Mouse (Mus musculus) hindbrain, embryonic 11.5 days (tissue): ENCODE measurements around the gene Rtbdn. TPM values are rescaled to one million over a fixed set of nuclear protein-coding genes. Genes with fewer than 3 reads are reported as not detected.

Source experiments
- ATAC-seq: fragments of 200-750 bp; cut with Nextera tagmentation; 2 replicates; pipeline ENCODE4 v1.8.0; 2017; ENCODE audit warnings: mild to moderate bottlenecking, moderate TSS enrichment, moderate library complexity; ENCODE audit not compliant: low FRiP score
- DNase-seq: peaks from one replicate; pipeline ENCODE4 v3.0.0-alpha.2; 2015; ENCODE audit warnings: low spot score
- H3K27ac ChIP-seq: fragments of 300-500 bp; sonication (generic); 2 replicates; pipeline ENCODE4 v1.5.1; 2014; ENCODE audit warnings: mild to moderate bottlenecking, low read depth, low read length
- H3K27me3 ChIP-seq: fragments of 300-500 bp; sonication (generic); 2 replicates; pipeline ENCODE4 v1.6.1; 2014; ENCODE audit warnings: mild to moderate bottlenecking, low read length, moderate library complexity, mixed read lengths; ENCODE audit not compliant: control insufficient read depth, insufficient read depth
- H3K36me3 ChIP-seq: fragments of 300-500 bp; sonication (generic); 2 replicates; pipeline ENCODE4 v1.6.1; 2014; ENCODE audit warnings: mild to moderate bottlenecking, low read length, moderate library complexity, mixed read lengths; ENCODE audit not compliant: control insufficient read depth, insufficient read depth
- H3K4me1 ChIP-seq: fragments of 300-500 bp; sonication (generic); replicated peaks from 2 replicates; pipeline ENCODE4 v1.6.1; 2014; ENCODE audit warnings: low read length, mixed read lengths; ENCODE audit not compliant: control insufficient read depth, insufficient read depth
- H3K4me2 ChIP-seq: fragments of 300-500 bp; sonication (generic); replicated peaks from 2 replicates; pipeline ENCODE4 v1.6.1; 2014; ENCODE audit warnings: mild to moderate bottlenecking, low read depth, low read length
- H3K4me3 ChIP-seq: fragments of 300-500 bp; sonication (generic); 2 replicates; pipeline ENCODE4 v1.5.1; 2014; ENCODE audit warnings: low read depth, low read length
- H3K9ac ChIP-seq: fragments of 300-500 bp; sonication (generic); 2 replicates; pipeline ENCODE4 v1.6.1; 2014; ENCODE audit warnings: low read depth, low read length
- H3K9me3 ChIP-seq: fragments of 300-500 bp; sonication (generic); 2 replicates; pipeline ENCODE4 v1.6.1; 2016; ENCODE audit warnings: low read length; ENCODE audit not compliant: control insufficient read depth
- WGBS: fragments of 180-500 bp; shearing (Covaris S2); extraction: QIAGEN DNeasy Blood & Tissue Kit; methylation state at CpG from one replicate; pipeline ENCODE4 v1.1.7; 2014; 5-methylcytosine and 5-hydroxymethylcytosine counted together
- polyA plus RNA-seq: library from polyadenylated mRNA; unstranded; fragments of >200 nt; fragmentation: Nextera tagmentation; extraction: Ambion mirVana; gene quantifications from 2 replicates; pipeline ENCODE4 v1.2.1, GENCODE M21; 2014

Gene Rtbdn
- polyA plus RNA-seq, 1 experiment from 2014 or later, result 0.14 TPM

DNA sequence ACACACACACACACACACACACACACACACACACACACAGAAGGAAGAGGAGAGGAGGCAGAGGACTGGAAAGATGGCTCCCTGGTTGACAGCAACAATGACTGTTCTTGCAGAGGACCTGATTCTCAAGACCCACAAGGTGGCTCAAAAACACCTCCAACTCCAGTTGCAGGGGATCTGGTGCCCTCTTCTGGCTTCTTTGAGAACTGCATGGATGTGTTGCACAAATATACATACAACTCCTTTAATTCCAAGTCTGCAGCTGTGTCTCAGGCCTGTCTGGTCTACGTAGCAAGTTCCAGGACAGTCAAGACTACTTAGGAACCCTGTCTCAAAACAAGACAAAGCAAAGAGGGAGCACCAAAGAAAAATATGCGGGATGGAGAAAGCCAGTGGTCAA lies 10.0 kb downstream of the Rtbdn start:
- no peak overlapping the region for H3K9ac ChIP-seq
- H3K36me3 ChIP-seq, result no peaks in the 10 kb centered on the region
- peaks cover 6% of the 10 kb centered on the region for H3K27me3 ChIP-seq
- no peak overlapping the region for H3K4me2 ChIP-seq
- DNase-seq (peak; percentile 84), ATAC-seq (no peak)
- H3K9me3 ChIP-seq, result no peaks in the 10 kb centered on the region
- no peak overlapping the region for H3K27ac ChIP-seq
- no peak overlapping the region for H3K4me3 ChIP-seq
- H3K4me1 ChIP-seq, result no peaks in the 10 kb centered on the region
- 40% methylated on average over 2 of the region's 2 CpGs for WGBS

GRCm38 (mm10) chr8:84959811-84960210 lies 13.0 kb downstream of the Rtbdn start:
- no peak for ATAC-seq
- H3K27me3 ChIP-seq, result no peaks in the 10 kb centered on the region
- WGBS, result 89% methylated on average over 7 of the region's 7 CpGs

DNA sequence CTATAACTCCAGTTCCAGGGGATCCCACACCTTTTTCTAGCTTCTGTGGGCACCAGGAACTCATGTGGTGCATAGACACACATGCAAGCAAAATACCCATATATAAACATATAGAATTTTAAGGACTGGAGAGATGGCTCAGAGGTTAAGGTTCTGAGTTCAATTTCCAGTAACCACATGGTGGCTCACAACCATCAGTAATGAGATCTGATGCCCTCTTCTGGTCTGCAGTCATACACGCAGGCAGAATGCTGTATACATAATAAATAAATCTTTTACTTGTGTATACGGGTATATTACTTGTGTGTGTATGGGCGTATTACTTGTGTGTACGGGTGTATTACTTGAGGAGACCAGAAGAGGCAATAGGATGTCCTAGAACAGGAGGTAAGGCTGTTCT lies 17.2 kb downstream of the Rtbdn start:
- Histone ChIP-seq H3K9ac (no peak overlapping the region), H3K4me1 (peaks cover 7% of the 10 kb centered on the region), H3K27me3 (no peaks in the 10 kb centered on the region), H3K4me3 (no peak overlapping the region), H3K9me3 (no peaks in the 10 kb centered on the region), H3K4me2 (no peak overlapping the region), H3K36me3 (no peaks in the 10 kb centered on the region), H3K27ac (no peak overlapping the region)
- DNase-seq, result no peak
- no peak for ATAC-seq
- 94% methylated on average over 4 of the region's 4 CpGs for WGBS

More at GRCm38 (mm10) chr8:84959811-84960210, 13.0 kb downstream of the Rtbdn start:
- no peak overlapping the region for H3K4me3 ChIP-seq
- H3K36me3 ChIP-seq, result no peaks in the 10 kb centered on the region
- no peak overlapping the region for H3K4me2 ChIP-seq
- DNase-seq, result no peak
- no peaks in the 10 kb centered on the region for H3K4me1 ChIP-seq
- no peak overlapping the region for H3K27ac ChIP-seq
- no peaks in the 10 kb centered on the region for H3K9me3 ChIP-seq
- H3K9ac ChIP-seq, result no peak overlapping the region

GRCm38 (mm10) chr8:84965731-84966291 lies 19.0 kb downstream of the Rtbdn start:
- Histone ChIP-seq H3K27me3 (no peaks in the 10 kb centered on the region), H3K4me3 (peak overlapping the region; percentile 53), H3K4me2 (peak overlapping the region; percentile 66), H3K4me1 (peaks cover 9% of the 10 kb centered on the region), H3K9ac (peak overlapping the region; percentile 64), H3K36me3 (no peaks in the 10 kb centered on the region), H3K27ac (no peak overlapping the region), H3K9me3 (no peaks in the 10 kb centered on the region)
- under 1% methylated on average over 41 of the region's 41 CpGs for WGBS
- ATAC-seq (peak; percentile 84), DNase-seq (peak; percentile 94)

DNA sequence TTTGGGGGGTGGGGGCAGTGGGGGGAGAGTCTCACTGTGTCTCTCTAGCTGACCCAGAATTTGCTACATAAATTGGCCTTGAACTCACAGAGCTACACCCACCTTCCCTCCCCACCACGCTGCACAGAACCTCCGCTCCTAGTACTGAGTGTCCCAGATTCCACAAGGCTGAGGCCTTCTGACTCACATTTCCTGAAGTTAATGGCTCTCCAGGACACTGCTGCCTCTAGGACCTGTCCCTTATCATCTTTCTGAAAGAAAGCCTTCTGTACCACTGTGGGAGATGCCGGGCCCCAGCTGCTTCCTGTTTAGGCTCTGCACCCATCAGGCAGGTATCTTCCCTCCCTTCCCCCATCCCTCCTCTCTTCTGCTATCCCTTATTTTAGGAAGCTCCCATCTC lies 19.8 kb downstream of the Rtbdn start:
- 68% methylated on average over 3 of the region's 3 CpGs for WGBS
- Histone ChIP-seq H3K9me3 (no peaks in the 10 kb centered on the region), H3K4me1 (peaks cover 15% of the 10 kb centered on the region), H3K27ac (no peak overlapping the region), H3K4me2 (no peak overlapping the region; the same call in 1 of the 2 replicates), H3K4me3 (no peak overlapping the region), H3K36me3 (no peaks in the 10 kb centered on the region), H3K9ac (no peak overlapping the region), H3K27me3 (no peaks in the 10 kb centered on the region)
- ATAC-seq (peak; percentile 3; the same call in 1 of the 2 replicates), DNase-seq (no peak)

DNA sequence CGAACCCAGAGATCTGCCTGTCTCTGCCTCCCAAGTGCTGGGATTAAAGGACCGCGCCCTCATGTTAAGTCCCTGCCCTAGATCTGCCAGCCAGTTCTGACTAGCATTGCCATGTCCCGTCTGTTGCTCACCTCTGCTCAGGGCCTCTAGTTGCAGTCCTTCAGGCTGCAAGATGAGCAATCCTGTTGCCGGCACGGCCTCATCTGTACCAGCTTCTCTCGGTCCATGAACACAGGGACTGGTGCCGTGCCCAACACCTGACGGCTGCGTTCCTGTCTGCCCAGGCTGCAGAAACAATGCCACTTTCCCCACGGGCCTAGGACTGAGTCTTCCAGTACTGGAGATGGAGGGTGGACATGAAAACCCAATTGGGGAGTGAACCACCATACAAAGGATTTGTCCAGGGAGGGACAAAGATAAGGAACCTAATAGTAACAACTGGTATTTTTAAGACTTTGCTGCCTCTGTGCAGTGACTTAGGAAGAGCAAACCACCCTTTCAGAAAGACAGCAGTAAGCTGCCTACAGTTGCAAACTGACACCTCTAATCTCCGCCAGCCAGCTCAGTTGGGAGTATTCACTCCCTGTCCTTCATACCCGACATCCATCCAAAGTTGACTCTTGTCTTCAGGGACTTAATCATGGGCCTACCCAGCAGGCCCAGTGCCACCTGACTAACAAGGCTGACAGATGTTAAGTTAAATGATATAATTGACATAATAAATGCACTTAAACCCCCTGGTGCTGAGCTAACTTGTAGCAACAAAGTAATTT lies 20.9 kb downstream of the Rtbdn start:
- Histone ChIP-seq H3K9me3 (no peaks in the 10 kb centered on the region), H3K36me3 (0 out of 2 replicates have a peak, but pooled peaks cover 2% of the 10 kb centered on the region), H3K4me3 (no peak overlapping the region), H3K4me2 (no peak overlapping the region), H3K4me1 (peaks cover 15% of the 10 kb centered on the region), H3K27ac (no peak overlapping the region), H3K27me3 (no peaks in the 10 kb centered on the region), H3K9ac (0 out of 2 replicates have a peak overlapping the region, but pooled peaks have one; percentile 15)
- no peak for ATAC-seq
- 91% methylated on average over 13 of the region's 13 CpGs for WGBS
- DNase-seq, result no peak

- H3K4me1 ChIP-seq, result peaks cover 15% of the 10 kb centered on the region
Observed at GRCm38 (mm10) chr8:84968650-84969049, 21.9 kb downstream of the Rtbdn start.

DNA sequence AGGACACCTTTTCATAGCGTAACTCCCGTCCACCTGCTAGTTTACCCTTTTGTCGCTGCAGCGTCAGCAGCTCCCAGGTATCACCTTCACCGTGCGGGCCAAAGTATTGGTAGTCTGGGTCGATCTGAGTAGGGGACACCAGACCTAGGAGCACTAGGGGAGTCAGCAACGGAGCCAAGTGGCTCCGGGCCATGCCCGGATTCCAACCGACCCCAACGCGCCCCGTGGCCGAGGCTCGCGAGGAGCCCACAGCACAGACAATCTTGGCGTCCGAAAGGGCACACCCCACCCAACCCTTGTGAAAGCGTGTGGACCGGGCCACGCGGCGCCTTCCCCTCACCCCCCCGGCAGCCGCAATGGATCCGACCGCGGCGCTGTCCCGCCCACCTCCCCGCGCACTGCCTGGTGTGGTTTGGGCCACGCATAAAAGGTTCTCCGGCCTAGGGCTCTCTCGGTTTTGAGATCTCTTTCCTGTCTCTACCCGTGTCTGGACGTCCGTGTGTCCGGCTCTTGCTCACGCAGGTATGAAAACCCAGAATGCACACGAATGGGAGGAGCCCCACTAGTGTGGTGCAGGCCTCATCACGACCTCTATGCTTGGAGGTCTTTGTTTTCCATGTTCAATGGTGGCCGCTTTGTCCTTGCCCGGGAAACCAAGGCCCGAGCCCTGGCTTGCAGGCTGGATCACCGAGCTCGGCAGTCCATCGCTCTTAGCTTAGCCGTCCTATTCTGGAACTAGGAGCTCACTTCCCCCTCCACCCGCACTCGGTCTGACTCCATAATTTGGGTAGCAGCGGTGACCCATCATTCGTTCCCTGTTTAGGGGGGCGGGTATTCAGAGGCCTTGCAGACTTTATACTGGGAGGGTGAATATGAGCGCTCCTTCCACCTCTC lies 22.7 kb downstream of the Rtbdn start, which contains the start of the genes Gm49661, Prdx2 and Rnaseh2a:
TSS of gene Gm49661 (minus strand) at position 193 of the 894 bp plus-strand sequence.
TSS of gene Prdx2 (plus strand) at position 347 of the 894 bp plus-strand sequence.
TSS of gene Rnaseh2a (minus strand) at position 527 of the 894 bp plus-strand sequence.
- WGBS, result under 1% methylated on average over 56 of the region's 56 CpGs
- Histone ChIP-seq H3K4me3 (peak within 1 kb of the TSS; percentile 89), H3K4me1 (peaks cover 15% of the 10 kb centered on the region), H3K36me3 (0 out of 2 replicates have a peak, but pooled peaks cover 2% of the 10 kb centered on the region), H3K27ac (peak within 1 kb of the TSS; percentile 63), H3K27me3 (no peaks in the 10 kb centered on the region), H3K9me3 (no peaks in the 10 kb centered on the region), H3K4me2 (peak within 1 kb of the TSS; percentile 85), H3K9ac (peak within 1 kb of the TSS; percentile 97)
- DNase-seq (peak; percentile 88), ATAC-seq (peak; percentile 67)

More at GRCm38 (mm10) chr8:84968650-84969049, 21.9 kb downstream of the Rtbdn start:
- WGBS, result 39% methylated on average over 2 of the region's 2 CpGs
- Histone ChIP-seq H3K27me3 (no peaks in the 10 kb centered on the region), H3K36me3 (0 out of 2 replicates have a peak, but pooled peaks cover 2% of the 10 kb centered on the region), H3K9ac (peak overlapping the region; percentile 97), H3K9me3 (no peaks in the 10 kb centered on the region), H3K27ac (peak overlapping the region; percentile 63; the same call in 1 of the 2 replicates), H3K4me2 (peak overlapping the region; percentile 85), H3K4me3 (peak overlapping the region; percentile 89)
- ATAC-seq, result no peak
- peak; percentile 14 for DNase-seq
